Mouse (Mus musculus) limb, embryonic 11.5 days (tissue): ENCODE measurements around the gene Tff2. TPM values are rescaled to one million over a fixed set of nuclear protein-coding genes. Genes with fewer than 3 reads are reported as not detected.

Experiments
- ATAC-seq: fragments of 200-750 bp; cut with Nextera tagmentation; 2 replicates; pipeline ENCODE4 v1.8.0; 2017; ENCODE audit warnings: low read depth; ENCODE audit not compliant: insufficient number of reproducible peaks, low FRiP score, low TSS enrichment
- DNase-seq: peaks from one replicate; pipeline ENCODE4 v3.0.0-alpha.2; 2015; ENCODE audit warnings: low spot score
- H3K27ac ChIP-seq: fragments of 300-500 bp; sonication (generic); replicated peaks from 2 replicates; pipeline ENCODE4 v1.5.1; 2014; ENCODE audit warnings: low read depth, mild to moderate bottlenecking, low read length
- H3K27me3 ChIP-seq: fragments of 300-500 bp; sonication (generic); 2 replicates; pipeline ENCODE4 v1.6.1; 2014; ENCODE audit warnings: mild to moderate bottlenecking, low read length, mixed read lengths; ENCODE audit not compliant: control insufficient read depth, insufficient read depth
- H3K36me3 ChIP-seq: fragments of 300-500 bp; sonication (generic); 2 replicates; pipeline ENCODE4 v1.6.1; 2014; ENCODE audit warnings: mild to moderate bottlenecking, low read length, moderate library complexity, mixed read lengths; ENCODE audit not compliant: control insufficient read depth, insufficient read depth
- H3K4me1 ChIP-seq: fragments of 300-500 bp; sonication (generic); 2 replicates; pipeline ENCODE4 v1.6.1; 2014; ENCODE audit warnings: low read length, mixed read lengths; ENCODE audit not compliant: control insufficient read depth, insufficient read depth
- H3K4me2 ChIP-seq: fragments of 300-500 bp; sonication (generic); 2 replicates; pipeline ENCODE4 v1.6.1; 2014; ENCODE audit warnings: low read depth, mild to moderate bottlenecking, moderate library complexity; ENCODE audit not compliant: severe bottlenecking
- H3K4me3 ChIP-seq: fragments of 300-500 bp; sonication (generic); 2 replicates; pipeline ENCODE4 v1.5.1; 2014; ENCODE audit warnings: low read depth, low read length
- H3K9ac ChIP-seq: fragments of 300-500 bp; sonication (generic); 2 replicates; pipeline ENCODE4 v1.6.1; 2014; ENCODE audit warnings: mild to moderate bottlenecking, low read length
- H3K9me3 ChIP-seq: fragments of 300-500 bp; sonication (generic); 2 replicates; pipeline ENCODE4 v1.6.1; 2016; ENCODE audit warnings: low read length; ENCODE audit not compliant: control insufficient read depth
- WGBS: fragments of 180-500 bp; shearing (Covaris S2); extraction: QIAGEN DNeasy Blood & Tissue Kit; methylation state at CpG from one replicate; pipeline ENCODE4 v1.1.7; 2014; 5-methylcytosine and 5-hydroxymethylcytosine counted together
- polyA plus RNA-seq: library from polyadenylated mRNA; unstranded; fragments of >200 nt; fragmentation: Nextera tagmentation; extraction: Ambion mirVana; gene quantifications from 2 replicates; pipeline ENCODE4 v1.2.1, GENCODE M21; 2014

Gene Tff2
- not detected in 2 replicates for polyA plus RNA-seq

DNA sequence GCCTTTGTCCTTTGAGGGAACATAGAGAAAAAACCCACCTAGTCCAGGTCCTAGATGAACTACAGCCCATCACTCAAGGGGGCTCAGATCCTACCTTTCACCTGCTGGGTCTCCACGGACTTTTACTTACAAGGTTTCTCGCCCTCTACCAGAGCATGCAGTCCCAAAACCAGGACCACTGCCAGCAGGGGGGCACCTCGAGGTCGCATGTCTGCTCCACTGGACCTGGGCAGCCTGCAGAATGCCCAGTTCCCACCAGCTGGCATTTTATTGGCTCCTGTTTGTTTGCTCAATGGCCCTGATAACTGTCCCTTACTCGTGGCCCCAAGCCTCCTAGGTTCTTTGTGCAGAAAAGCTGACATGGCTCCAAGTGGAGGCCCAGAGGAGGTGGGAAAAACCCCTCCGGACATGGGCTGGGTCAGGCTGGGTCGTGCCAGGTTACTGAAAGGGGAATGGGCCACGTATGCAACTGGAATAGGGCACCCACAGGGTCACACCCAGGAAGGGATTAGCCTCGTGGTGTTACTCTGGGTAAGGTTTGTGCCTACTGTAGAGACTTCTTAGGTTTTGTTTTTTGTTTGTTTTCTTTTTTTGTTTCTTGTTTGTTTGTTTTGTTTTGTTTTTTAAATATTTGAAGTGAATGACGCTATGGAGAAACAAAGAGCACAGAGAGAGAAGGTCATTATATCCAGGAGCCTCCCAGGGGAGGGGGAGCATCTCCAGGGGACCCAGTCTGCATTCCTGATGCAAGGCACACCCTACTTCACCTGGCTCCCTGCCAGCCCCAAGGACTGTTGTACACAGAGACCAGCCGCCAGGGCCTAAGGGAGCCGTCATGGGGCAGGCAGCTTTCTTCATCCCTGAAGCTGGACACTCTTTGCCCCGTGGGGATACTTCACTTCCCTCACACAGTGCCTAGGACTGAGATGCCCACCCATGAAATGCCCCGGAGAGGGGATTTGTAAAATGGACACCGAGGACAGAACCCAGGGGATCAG, at the start of gene Tff2:
Gene Tff2, minus strand, starts transcription at position 243 of the 998 bp plus-strand sequence.
- Histone ChIP-seq H3K9me3 (no peaks in the 10 kb centered on the region), H3K4me2 (no peak within 1 kb of the TSS), H3K9ac (no peak within 1 kb of the TSS), H3K4me3 (no peak within 1 kb of the TSS), H3K4me1 (no peaks in the 10 kb centered on the region), H3K27me3 (no peaks in the 10 kb centered on the region), H3K36me3 (no peaks in the 10 kb centered on the region), H3K27ac (no peak within 1 kb of the TSS)
- WGBS: 67% methylated on average over 15 of the region's 15 CpGs
- ATAC-seq: no peak
- no peak for DNase-seq

DNA sequence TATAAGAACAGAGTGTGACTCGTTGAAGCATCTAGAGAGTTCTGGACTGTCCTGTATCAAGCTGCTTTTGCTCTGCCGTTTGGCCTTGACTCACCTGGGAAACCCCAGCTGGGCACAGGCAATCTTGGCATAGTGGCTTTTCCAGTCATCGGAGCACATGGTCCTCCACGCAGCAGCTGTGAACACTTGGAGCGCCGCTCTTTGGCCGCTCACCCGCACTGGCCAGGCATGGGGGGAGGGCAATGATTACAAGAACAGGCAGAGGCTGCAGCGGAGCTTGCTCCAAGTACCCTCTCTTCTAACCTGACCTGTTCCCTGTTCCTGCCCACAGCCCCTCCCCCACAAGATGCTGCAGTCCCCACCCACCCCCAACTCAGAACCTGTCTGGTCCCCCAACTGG, 49.3 kb upstream of the Tff2 start:
- WGBS: 78% methylated on average over 9 of the region's 9 CpGs
- DNase-seq (no peak), ATAC-seq (no peak)
- H3K36me3 ChIP-seq: no peaks in the 10 kb centered on the region
- H3K9me3 ChIP-seq: no peaks in the 10 kb centered on the region
- H3K9ac ChIP-seq: no peak overlapping the region
- H3K27me3 ChIP-seq: no peaks in the 10 kb centered on the region
- 0 out of 2 replicates have a peak, but pooled peaks cover 3% of the 10 kb centered on the region for H3K4me1 ChIP-seq
- H3K4me2 ChIP-seq: no peak overlapping the region
- no peak overlapping the region for H3K27ac ChIP-seq
- no peak overlapping the region for H3K4me3 ChIP-seq

DNA sequence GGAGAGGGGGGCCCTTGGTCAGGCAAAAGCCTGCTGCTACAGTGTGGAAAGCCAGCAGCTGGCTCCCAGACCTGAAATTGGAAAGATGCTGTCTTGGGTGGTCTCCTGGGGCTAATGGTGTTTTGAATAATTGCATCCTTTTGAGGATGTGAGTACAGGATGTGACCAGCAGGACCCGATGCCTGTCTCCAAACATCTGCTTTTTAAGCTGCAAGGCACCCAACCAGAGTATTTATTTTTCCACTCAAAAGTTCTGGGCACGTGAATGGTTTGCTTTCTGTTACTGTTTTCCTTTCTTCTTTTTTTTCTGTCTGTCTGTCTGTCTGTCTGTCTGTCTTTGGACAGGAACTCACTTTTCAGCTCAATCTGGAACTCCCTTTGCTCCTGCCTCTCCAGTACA, 48.6 kb upstream of the Tff2 start:
- Histone ChIP-seq H3K9ac (no peak overlapping the region), H3K4me3 (no peak overlapping the region), H3K36me3 (no peaks in the 10 kb centered on the region), H3K9me3 (no peaks in the 10 kb centered on the region), H3K4me1 (0 out of 2 replicates have a peak, but pooled peaks cover 3% of the 10 kb centered on the region), H3K4me2 (no peak overlapping the region), H3K27me3 (no peaks in the 10 kb centered on the region), H3K27ac (no peak overlapping the region)
- 40% methylated on average over 2 of the region's 2 CpGs for WGBS
- ATAC-seq (no peak), DNase-seq (peak; percentile 32)

DNA sequence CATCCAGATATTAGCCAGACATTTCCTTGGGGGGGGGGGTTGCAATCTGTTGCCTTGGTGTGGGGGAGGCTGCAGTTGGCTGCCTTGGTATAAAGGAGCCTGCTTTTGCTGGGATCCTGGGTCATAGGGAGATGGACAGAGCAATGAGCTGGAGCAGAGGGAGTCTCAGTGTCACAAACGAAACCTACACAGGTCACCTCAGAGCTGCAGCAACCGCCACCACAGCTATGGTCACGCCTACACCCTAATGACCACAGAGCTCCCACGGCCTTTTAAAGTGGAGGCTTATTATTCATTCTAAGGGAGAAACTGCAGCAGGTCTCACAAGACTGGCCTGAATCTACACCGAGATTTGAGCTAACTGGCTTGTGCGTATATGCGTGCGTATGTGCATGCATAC, 47.7 kb upstream of the Tff2 start:
- DNase-seq: no peak
- 0 out of 2 replicates have a peak, but pooled peaks cover 3% of the 10 kb centered on the region for H3K4me1 ChIP-seq
- H3K9ac ChIP-seq: no peak overlapping the region
- WGBS: 63% methylated on average over 8 of the region's 8 CpGs
- H3K27ac ChIP-seq: no peak overlapping the region
- H3K4me2 ChIP-seq: no peak overlapping the region
- no peaks in the 10 kb centered on the region for H3K9me3 ChIP-seq
- no peak for ATAC-seq
- no peak overlapping the region for H3K4me3 ChIP-seq
- no peaks in the 10 kb centered on the region for H3K27me3 ChIP-seq
- no peaks in the 10 kb centered on the region for H3K36me3 ChIP-seq

DNA sequence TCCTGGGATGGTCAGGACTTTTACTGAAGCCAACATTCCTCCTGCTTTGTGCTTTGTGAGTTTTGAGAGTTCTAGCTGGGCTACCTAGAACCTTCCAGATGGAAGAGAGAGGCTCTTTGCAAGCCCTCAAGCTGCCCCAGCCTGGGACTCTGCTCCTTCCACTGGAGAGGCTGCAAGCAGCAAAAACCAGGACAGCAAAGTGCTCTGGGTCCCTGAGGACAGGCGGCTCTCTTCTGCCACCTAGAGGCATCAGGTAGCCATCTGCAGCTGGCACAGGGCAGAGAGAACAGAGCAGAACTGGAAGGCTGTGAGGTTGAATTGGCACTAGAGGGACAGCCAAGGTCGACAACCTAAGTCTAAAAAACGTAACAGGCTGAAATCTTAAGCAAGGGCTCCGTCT, 43.3 kb upstream of the Tff2 start:
- Histone ChIP-seq H3K4me1 (0 out of 2 replicates have a peak, but pooled peaks cover under 1% of the 10 kb centered on the region), H3K4me2 (no peak overlapping the region), H3K27ac (no peak overlapping the region), H3K9ac (no peak overlapping the region), H3K4me3 (no peak overlapping the region), H3K27me3 (no peaks in the 10 kb centered on the region), H3K9me3 (no peaks in the 10 kb centered on the region), H3K36me3 (no peaks in the 10 kb centered on the region)
- WGBS: 23% methylated on average over 4 of the region's 4 CpGs
- ATAC-seq (no peak), DNase-seq (peak; percentile 68)

DNA sequence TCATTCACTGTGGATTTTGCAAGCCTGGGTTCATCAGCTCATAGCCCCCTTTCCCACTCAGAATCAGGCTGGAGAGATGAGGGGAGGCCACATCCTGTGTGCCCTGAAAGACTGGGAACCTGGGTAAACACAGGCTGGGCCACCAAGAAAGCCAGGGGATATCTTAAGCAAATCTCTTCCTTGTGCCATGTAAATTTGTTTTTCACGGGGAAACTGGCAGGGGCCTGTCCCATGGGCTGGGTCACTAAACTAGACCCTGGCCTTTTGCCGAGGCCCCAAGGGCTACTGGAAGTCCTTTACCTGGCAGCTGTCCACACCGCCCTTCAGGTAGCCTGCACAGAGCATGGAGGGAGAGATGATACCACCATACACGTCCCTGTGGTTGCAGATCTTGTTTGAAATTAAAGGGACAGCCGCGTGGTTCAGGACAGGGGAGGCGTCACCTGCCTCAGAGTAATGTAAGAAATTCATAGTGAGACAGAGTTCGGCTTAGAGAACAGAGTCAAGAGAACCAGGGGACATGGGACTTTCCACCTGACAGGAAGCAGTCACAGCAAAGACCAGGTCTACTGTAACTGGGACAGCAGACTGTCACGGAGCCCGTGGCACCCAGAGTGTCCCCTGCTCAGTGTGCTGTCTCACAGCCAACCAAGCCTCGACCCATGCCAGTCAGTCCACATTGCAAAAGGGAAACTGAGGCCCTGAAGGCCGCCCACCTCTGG, 40.3 kb upstream of the Tff2 start:
- 80% methylated on average over 12 of the region's 12 CpGs for WGBS
- ATAC-seq: no peak

DNA sequence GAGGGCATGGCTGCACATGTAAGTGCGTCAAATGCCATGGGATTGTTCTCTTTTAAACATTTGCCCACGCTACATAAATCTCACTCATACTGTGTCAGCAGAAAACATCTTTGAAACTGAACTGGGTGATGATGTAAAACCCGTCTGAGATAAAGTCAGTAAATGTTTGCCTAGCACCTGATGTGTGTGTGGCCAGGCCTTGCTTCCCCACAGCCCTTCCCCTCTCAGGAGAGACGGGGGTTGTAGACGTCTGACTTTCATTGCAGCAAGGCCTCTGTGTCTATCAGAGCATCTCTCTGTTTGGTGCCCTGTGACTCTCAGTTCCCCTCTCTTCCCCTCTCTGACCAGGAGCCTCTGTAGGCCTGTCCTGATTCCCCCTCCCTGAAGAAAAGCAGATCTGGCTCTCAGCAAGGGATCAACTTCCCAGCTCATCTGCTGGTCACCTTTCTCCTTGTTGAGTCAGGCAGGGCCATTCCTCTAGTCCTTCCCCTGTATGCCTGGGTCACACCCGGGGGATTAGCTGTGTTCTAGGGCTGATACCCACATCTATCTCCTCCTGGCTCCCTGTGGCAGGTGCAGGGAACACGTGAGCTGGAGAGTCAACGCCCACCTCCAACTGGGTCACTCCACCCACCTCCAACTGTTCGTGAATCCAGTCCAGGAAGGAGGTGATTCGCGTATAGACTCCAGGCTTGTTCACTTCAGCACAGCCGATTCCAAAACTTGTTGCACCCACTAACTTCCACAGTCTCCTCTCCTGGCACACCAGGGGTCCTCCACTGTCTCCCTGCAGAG, 39.3 kb upstream of the Tff2 start:
- Histone ChIP-seq H3K4me1 (no peaks in the 10 kb centered on the region), H3K27ac (no peak overlapping the region), H3K36me3 (no peaks in the 10 kb centered on the region), H3K4me3 (no peak overlapping the region), H3K9ac (no peak overlapping the region), H3K4me2 (no peak overlapping the region), H3K27me3 (no peaks in the 10 kb centered on the region), H3K9me3 (no peaks in the 10 kb centered on the region)
- 72% methylated on average over 12 of the region's 12 CpGs for WGBS
- DNase-seq (no peak), ATAC-seq (no peak)

More for the DNA sequence above, 40.3 kb upstream of the Tff2 start:
- DNase-seq: no peak
- no peaks in the 10 kb centered on the region for H3K36me3 ChIP-seq
- no peak overlapping the region for H3K4me2 ChIP-seq
- H3K27me3 ChIP-seq: no peaks in the 10 kb centered on the region
- no peaks in the 10 kb centered on the region for H3K4me1 ChIP-seq
- H3K9me3 ChIP-seq: no peaks in the 10 kb centered on the region
- H3K27ac ChIP-seq: no peak overlapping the region
- H3K9ac ChIP-seq: no peak overlapping the region
- no peak overlapping the region for H3K4me3 ChIP-seq

DNA sequence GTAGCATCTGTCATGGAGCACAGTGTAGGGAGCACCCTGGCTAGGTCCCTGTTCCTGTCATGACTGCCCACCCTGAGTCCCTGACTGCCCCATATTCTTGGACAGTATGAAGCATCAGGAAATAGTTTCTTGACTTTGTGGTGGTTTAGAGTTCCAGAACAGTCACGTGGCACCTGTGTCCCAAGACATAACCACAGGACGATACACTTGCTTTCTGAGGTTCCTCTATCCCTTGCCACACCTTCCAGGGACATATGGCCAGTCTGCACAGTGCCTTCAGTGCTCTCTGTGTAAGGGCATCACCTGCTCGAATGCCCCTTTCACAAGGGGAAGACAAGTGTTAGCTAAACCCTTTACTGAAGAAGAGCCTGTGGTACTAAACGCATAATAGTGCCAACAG, 37.4 kb upstream of the Tff2 start:
- DNase-seq (no peak), ATAC-seq (no peak)
- no peaks in the 10 kb centered on the region for H3K27me3 ChIP-seq
- no peaks in the 10 kb centered on the region for H3K36me3 ChIP-seq
- H3K9me3 ChIP-seq: no peaks in the 10 kb centered on the region
- no peak overlapping the region for H3K9ac ChIP-seq
- no peak overlapping the region for H3K4me2 ChIP-seq
- WGBS: 88% methylated on average over 4 of the region's 4 CpGs
- no peak overlapping the region for H3K4me3 ChIP-seq
- no peak overlapping the region for H3K27ac ChIP-seq
- H3K4me1 ChIP-seq: no peaks in the 10 kb centered on the region
